Mouse (Mus musculus): ENCODE data around the gene Nr2c1. TPM values are rescaled to one million over a fixed set of nuclear protein-coding genes. Genes with fewer than 3 reads are reported as not detected.

The Nr2c1 gene
- total RNA-seq (2014; fragmentation: Nextera tagmentation) (5.5 and 10.2 TPM in 2 replicates), total RNA-seq (2017) (5.2 and 8.0 TPM in 2 replicates)

DNA sequence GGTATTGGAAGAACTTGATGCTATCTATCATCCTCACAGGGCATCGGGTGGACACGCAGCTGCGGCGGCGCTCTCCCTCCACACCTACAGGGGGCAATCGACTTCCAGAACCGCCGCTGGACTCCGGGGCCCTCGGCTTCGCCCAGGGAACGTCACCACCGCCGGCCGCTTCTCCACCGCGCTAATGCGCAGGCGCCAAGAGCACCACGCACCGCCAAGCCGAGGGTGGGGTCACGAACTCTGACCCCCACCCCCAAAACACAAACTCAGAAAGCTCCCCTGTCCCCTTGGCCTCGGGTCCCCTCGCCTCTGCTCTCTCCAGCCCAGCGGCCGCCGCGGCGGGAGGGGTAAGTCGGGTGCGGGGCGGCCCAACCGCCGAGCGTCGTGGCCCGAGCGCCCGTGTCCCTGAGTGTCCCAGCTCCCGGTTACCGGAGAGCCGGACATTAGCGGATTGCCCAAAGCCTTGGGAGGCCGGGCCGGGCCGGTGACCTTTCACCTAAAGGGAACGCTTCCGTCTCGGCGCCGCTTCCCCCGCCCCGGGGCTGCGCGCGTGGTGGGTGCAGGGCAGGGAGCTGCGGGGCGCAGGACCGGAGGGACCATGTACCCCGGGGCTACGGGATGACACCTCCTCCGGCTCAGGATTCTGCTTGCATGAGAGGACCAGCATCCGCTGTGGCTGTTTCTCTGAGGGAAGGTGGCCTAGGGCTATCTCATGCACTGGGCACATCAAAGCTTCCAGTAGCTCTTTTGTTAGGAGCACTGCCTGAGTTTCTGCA lies at the start of gene Nr2c1:
Nr2c1 (plus strand) TSS at position 268 of the 776 bp plus-strand sequence.
- ATAC-seq (replicated peaks; ENCODE audit: poor library complexity, severe bottlenecking): peak; percentile 89

- peak; percentile 98 for ATAC-seq (replicated peaks; ENCODE audit: poor library complexity, severe bottlenecking)
These were observed 49.7 kb upstream of the Nr2c1 start for GRCm38 (mm10) chr10:94098100-94098499.

DNA sequence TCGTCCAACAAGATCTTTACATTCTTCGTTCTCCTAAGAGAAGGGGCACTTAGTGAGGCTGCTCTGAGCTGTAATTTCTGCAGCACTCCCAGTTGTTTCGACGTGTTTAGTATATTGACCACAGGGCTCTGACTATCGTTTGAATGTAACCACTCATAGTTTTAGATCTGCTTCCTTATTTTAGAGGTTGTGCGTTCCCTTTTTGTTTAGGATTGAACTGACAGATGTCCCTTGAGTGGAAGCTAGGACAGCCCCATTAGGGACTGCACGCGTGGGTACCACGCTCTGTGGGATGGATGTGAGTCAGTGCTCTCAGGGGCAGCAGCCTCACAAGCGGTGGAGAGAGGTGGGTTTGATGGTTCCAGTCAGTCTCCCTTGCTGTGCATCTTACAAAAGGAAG lies 42.3 kb upstream of the Nr2c1 start:
- ATAC-seq (replicated peaks; ENCODE audit: poor library complexity, severe bottlenecking): peak; percentile 78

DNA sequence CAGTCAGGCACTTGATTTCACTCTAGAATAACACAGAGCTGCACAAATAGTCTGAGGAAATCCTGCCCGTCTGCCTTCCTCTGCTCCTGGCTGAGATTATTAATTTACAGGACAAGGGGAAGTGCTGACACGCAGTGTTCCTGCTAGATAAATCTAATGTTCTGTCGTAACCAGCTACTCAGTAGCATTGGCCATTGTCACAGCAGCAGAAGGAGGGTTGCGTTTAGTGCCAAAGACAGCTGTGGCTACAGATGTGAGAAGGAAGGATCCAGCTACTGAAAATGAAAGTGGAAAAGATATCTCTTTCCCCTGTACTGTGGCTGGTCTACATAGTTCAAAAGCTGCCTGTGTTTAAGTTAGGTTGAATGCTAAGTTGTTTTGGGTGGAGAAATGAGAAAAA lies 40.7 kb upstream of the Nr2c1 start:
- ATAC-seq (replicated peaks; ENCODE audit: poor library complexity, severe bottlenecking): peak; percentile 86

- no peak for ATAC-seq (replicated peaks; ENCODE audit: poor library complexity, severe bottlenecking)
These were observed 40.2 kb upstream of the Nr2c1 start for GRCm38 (mm10) chr10:94107607-94108006.

DNA sequence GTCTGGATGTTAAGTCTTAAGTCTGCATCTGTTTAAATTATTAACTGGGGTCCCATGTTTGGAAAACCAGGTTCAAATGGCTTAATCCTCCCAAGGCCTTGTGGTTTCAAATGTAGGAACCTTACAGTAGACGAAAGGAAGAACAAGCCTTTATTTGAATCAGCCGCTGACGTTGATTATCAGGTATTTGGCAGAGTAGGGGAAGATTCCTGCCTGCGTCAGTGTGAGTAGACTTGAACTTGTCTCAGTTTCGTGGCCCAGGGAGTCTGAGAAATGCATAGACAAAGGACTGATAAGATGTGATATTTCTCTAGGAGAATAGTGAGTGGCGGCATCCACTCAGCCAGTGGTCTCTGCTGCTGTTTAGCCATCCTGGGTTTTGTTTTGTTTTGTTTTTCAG lies 39.0 kb upstream of the Nr2c1 start:
- ATAC-seq (replicated peaks; ENCODE audit: poor library complexity, severe bottlenecking): no peak

- no peak for ATAC-seq (replicated peaks; ENCODE audit: poor library complexity, severe bottlenecking)
These were observed 36.7 kb upstream of the Nr2c1 start for GRCm38 (mm10) chr10:94110834-94111754.

- no peak for ATAC-seq (replicated peaks; ENCODE audit: poor library complexity, severe bottlenecking)
These were observed 35.6 kb upstream of the Nr2c1 start for GRCm38 (mm10) chr10:94112207-94112606.

DNA sequence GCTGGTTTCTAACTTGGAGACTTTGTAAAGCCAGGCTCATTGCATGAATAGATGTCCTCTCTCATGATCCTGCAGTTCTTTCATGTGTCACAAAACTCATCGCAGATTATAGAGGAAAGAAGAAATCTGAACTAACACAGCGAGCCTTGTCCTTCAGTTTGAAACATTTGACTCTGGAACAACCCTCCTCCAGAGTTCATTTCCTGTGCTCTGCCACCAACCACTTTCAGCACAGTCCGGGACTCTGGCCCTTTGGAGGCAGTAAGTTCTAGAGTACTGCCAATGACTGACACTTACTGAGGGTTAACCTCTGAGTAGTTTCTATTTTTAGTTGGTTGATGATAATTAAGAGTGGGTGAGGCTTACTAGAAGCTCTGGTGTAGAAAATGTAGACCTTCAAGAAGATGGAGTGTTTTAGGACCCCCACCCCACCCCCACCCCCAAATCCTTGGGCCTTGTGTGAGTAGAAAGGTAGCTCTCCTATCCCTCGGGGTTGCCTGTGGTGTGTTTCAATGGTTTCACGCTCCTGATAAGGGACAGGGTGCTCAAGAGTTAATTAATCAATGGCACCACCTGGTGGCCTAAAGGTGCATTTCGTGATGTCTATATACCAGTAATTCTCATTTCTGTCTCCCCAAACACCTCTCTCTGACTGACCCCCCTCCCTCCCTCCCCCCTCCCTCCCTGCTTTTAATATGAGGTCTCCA lies 31.8 kb upstream of the Nr2c1 start:
- peak; percentile 97 for ATAC-seq (replicated peaks; ENCODE audit: poor library complexity, severe bottlenecking)

DNA sequence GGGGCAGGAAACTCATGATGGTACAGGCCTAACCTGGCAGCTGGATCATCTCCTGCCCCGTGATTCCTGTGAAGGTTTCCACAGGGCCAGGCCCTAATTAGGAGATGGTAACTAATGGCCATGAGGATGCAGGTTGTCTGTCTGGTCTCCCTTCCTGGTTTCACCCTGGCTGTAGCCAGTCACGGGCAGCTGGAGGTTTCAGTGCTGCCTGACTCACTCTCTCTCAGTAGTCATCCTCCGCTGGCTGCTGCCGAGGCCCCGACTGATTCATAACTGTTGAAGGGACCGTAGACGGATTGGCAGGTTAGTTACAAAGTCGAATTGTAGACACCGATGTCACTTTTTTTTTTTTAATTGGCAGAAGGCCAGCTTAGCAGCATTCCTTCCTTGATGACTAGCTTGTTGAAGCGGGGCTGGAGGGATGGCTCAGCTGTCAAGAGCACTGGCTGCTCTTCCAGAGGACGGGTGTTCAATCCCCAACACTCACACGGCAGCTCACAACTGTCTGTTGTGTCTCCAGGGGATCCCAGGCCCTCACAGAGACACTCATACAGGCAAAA lies 31.0 kb upstream of the Nr2c1 start:
- ATAC-seq (replicated peaks; ENCODE audit: poor library complexity, severe bottlenecking): no peak

DNA sequence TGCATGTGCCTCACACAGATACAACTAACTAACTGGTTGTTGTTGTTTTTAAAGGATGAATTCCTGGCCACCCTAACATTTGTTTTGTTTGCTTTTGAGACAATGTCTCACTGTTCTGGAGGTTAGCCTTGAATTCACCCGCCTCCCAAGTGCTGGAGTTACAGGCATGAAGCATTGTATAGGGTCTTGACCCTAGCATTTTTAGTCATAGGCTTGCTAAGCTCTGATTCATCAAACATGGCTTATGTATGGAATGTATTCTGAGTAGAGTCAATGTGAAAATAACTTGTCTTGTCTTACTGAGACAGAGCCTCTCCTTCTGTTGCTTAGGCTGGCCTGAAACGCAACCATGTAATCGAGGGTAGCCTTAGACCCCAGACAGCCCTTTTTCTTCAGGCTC lies 29.9 kb upstream of the Nr2c1 start:
- no peak for ATAC-seq (replicated peaks; ENCODE audit: poor library complexity, severe bottlenecking)

DNA sequence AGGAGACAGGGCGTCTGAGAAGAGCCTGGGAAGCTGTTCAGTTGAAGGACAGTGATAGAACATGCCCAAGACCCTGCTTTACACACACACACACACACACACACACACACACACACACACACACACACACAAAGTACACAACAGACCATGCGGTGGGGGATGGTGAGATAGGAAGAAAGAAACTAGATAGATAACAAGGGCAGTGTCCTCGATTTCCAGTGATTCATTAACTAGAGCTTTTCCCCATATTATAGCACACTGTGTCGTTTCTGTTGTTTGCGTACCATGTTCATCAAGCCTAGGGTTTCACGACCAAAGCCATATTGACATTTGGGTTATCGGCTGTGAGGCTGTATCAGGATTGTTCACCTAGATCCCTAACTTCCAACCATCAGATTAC lies 28.8 kb upstream of the Nr2c1 start:
- ATAC-seq (replicated peaks; ENCODE audit: poor library complexity, severe bottlenecking): no peak

GRCm38 (mm10) chr10:94120676-94121075 lies 27.1 kb upstream of the Nr2c1 start:
- no peak for ATAC-seq (replicated peaks; ENCODE audit: poor library complexity, severe bottlenecking)

DNA sequence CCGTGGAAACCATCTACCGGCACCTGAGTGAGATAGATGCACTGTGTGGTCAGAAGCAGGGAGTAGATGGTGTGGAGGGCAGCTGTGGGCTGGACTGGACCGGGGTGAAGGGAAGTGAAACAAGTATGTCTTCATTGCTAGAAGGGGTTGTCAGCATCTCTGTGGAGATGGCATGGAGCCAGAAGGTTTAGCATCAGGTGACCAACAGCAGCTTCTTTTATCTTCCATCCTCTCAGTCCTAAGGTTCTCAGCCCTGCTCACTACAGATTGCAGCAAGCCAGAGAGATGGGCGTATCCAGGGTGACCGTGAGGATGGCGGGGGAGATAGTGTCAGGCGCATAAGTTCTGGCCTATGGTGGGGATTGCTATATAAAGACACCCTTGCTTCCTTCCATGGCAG lies 25.2 kb upstream of the Nr2c1 start:
- peak; percentile 86 for ATAC-seq (replicated peaks; ENCODE audit: poor library complexity, severe bottlenecking)

DNA sequence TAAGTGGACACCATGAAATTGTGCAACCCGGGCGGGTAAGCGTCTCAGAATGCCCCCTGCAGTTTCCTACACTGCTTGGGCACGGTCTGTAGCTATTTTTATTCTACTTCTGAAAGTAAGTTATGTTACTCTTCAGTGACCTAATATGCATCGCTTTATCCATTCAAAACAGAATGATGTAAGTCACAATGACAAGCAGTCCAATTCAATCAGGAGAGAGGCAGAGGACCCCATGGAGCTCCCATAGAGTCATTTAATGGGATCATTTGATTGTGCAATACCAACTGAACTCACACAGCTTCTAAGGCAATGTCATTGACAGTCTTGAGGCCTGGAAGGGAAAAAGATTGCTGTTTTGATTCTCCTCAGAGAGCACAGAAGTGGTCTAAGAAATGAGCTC lies 24.2 kb upstream of the Nr2c1 start:
- peak; percentile 38 for ATAC-seq (replicated peaks; ENCODE audit: poor library complexity, severe bottlenecking)

GRCm38 (mm10) chr10:94124376-94124775 lies 23.4 kb upstream of the Nr2c1 start:
- peak; percentile 42 for ATAC-seq (replicated peaks; ENCODE audit: poor library complexity, severe bottlenecking)

GRCm38 (mm10) chr10:94129680-94130119 lies 18.1 kb upstream of the Nr2c1 start:
- ATAC-seq (replicated peaks; ENCODE audit: poor library complexity, severe bottlenecking): no peak

DNA sequence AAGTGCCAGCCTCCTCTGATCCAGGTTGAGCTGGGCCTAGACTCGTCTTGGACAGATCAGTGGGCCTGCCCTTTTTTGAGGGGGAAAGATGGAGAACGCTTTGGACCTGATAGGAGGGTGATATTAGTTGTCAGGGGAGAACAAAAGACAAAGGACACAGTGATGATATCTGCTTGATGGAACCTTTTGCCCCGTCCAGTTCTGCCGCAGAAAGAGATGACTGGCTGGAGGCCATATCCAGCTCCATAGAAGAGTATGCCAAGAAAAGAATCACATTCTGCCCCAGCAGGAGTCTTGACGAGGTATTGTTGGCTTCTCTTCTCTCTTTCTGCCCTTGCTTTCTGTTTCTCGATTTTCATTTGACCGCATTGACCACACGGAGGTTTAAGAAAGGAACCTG lies 14.7 kb upstream of the Nr2c1 start:
- no peak for ATAC-seq (replicated peaks; ENCODE audit: poor library complexity, severe bottlenecking)

DNA sequence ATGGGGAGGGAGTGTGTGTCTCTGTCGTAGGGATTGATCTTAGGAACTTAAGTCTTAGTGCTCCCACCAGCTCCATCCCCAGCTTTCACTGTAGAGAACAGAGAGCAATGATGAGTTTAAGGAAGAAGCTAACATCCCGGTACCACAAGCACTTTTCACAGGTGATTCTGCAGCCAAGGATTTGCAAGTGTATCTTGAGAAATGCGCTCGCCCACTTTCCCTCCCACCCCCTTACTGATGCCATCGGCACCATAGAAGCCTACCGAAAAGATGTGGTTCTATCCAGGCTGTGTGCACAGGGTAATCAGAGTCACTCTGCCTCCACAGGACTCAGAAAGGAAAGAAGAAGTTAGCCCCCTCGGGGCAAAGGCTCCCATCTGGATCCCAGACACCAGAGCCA lies 14.1 kb upstream of the Nr2c1 start:
- ATAC-seq (replicated peaks; ENCODE audit: poor library complexity, severe bottlenecking): no peak
